Mouse (Mus musculus) embryo, embryonic 10.5 days (tissue): Measurements from ENCODE around the gene Olfr549.

Experiments
- DNase-seq: peaks from one replicate; pipeline ENCODE4 v3.0.0-alpha.2; 2015; ENCODE audit warnings: low spot score

Olfr549 gene

DNA sequence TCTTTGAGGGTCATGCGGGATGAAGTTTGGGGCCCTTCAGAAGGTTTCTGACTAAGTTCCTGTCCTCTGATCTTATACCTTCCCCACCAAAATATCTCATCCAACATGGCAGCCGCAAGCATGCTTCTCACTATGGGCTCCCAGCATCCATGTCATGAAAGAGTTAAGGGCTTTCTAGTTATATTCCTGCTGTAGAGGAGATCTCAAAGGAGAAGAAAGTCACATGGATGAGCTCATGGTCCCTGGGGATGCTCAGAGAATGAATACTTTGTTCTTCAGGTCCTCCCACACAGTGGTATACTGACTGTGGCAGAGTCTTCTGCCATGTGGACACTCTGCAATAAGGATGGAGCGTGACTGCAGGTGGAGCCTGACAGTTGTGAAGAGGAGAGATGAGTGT lies at the start of gene Olfr549:
Olfr549 (plus strand) TSS at position 301 of the 400 bp plus-strand sequence.
- DNase-seq = no peak

DNA sequence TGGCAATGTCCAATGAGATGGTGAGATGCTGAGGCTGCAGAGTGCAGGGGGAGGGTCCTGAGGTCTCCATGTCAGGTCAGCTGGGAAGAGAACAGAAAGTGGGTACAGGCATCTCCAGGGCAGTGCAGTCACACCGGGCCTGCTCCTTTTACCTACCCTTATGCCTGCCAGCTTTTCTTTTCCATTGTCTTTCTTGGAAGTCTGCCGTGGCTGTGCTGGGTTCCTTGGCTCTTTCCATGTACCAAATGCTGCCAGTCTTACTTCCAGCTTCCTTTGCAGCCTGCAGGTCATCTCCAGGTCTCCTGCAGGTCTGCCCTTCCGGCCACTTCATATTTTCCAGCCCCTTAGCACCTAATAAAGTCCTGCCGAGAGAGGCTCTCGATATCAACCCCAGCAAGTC lies 47.7 kb upstream of the Olfr549 start:
- DNase-seq = no peak

DNA sequence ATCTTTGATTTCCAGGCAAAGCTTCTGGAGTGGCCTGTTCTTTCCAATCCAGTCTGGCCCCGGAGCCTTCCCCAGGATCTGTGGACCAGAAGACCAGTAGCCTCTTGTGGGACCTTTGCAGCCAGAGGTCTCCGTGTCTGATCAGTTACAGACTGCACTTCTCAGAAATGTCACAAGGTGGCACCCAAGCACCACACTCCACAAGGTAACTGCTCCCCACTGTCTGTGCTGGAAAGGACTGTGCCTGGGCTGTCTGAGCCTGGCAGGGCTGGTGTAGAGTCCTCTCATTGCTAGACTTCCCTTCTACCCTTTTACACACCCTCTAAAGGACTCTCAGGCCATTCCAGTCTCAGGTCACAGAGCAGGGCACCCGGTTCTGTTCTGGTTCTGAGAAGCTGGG lies 42.8 kb upstream of the Olfr549 start:
- peak; percentile 88 for DNase-seq

DNA sequence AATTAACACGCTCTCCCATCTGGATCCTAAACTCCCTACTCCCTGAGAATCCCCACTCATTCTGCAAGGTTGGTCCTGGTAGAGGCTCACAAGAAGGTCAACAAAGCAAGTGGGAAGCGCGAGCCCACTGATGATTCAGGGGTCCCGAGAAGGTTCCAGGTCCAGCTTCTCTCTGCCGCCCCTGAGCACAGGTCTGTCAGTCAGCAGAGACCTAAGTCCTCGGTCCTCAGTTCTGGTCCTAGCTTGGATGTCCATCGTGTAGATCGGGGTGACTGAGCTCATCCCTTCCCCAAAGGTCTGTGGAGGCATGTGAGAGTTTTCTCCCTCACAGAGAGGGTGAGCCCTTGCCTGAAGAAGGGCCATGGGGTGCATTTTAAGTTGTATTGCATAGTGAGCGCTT lies 41.6 kb upstream of the Olfr549 start:
- DNase-seq = no peak

DNA sequence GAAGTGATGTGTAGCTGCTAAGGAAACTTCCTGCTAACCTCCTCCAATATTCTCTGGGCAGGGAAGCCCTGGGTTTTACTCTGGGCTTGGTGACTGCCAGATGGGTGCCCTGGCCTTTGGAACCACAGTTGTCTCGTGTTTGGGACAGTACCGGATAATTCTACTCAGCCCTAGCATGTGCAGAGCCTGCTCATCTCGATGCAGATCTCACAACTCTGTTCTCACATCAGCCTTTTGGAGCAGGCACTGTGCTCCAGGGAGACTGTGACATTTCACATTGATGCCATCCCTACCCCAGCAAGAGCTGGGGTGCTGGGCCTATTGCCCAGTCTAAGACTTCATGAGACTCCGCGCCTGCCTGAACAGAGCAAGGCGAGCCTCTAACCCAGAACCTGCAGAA lies 41.0 kb upstream of the Olfr549 start:
- DNase-seq = no peak

DNA sequence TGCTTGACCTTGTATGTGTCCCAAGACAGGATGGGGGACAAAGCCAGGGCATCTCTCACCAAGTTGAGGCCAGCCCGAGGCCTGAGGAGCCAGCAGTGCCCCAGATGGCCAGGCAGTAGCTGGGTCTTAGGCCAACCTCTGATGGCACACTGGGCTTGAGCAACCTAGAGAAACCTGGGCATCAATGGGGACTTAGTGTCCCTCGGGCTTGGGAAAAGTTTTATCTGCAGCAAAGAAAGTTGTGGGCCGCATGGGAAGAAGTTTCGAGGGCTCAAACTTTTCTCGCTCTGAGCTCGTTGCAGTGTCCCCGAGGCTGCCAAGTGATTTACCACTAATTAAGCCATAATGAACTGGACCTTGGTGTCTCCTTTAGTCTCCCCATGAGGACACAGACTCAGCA lies 39.9 kb upstream of the Olfr549 start:
- no peak for DNase-seq

DNA sequence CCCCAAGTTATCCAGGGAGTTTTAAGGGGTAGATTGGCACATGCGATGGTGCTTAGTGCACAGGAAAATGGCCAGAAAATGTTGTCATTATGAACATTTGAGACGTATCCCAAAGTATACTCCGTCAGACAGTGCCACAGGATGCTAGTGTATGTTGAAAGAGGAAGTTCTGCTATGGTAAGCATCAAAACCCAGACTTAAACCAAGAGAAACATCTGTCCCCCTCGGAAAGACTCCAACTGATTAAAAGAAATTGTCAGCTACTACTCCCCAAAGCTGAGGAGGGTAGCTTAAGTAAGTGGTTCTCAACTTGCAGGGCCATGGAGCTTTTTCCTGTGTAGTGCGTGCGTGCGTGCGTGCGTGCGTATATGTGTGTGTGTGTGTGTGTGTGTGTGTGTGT lies 37.7 kb upstream of the Olfr549 start:
- no peak for DNase-seq

DNA sequence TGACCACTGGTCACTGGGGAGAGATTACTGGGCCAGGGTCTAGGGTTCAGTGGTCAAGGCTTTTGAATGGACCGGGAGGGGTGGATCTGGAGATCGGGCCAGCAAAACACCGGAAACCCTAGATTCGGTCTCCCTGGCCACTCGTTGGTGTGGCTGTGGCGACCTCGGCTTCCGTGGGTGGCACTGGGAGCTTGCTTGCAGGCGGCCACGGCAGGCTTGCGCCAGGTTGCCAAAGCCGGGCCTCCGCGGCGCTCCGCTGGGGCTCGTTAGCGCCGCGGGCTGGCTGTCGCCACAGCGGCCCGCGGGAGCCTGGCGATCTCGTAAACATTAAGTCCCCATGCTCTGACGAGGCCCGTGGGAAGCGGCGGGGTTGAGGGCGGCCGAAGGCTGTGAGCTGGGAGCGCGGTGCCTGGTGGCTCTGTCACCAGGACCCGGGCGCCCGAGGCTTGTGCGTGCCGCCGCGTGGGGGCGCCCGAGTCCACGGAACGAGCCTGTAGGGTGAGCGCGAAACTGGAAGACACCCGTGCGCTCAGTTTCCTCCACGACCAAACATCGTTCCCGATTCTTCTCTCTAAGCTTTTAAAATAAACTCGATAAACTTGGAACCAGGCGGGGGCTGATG lies 36.7 kb upstream of the Olfr549 start:
- DNase-seq = peak; percentile 91

DNA sequence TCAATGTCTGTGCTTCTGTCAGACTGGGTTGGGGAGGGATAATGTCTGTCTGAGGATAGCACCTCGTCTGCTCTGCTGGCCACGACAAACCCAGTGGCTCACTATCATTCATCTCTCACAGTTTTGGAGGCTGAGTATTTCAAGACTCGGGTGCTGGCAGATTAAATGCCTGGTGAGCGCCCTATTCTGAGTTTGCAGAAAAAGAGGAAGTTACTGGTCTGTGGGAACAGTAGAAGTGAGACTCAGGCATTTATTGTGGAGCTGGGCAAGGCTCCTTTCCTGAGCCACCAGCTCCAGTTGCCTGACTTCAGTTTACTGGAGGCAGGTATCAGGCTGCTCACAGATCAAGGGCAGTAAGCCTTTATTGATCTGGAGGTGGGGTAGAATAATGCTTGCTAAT lies 35.5 kb upstream of the Olfr549 start:
- DNase-seq = no peak

DNA sequence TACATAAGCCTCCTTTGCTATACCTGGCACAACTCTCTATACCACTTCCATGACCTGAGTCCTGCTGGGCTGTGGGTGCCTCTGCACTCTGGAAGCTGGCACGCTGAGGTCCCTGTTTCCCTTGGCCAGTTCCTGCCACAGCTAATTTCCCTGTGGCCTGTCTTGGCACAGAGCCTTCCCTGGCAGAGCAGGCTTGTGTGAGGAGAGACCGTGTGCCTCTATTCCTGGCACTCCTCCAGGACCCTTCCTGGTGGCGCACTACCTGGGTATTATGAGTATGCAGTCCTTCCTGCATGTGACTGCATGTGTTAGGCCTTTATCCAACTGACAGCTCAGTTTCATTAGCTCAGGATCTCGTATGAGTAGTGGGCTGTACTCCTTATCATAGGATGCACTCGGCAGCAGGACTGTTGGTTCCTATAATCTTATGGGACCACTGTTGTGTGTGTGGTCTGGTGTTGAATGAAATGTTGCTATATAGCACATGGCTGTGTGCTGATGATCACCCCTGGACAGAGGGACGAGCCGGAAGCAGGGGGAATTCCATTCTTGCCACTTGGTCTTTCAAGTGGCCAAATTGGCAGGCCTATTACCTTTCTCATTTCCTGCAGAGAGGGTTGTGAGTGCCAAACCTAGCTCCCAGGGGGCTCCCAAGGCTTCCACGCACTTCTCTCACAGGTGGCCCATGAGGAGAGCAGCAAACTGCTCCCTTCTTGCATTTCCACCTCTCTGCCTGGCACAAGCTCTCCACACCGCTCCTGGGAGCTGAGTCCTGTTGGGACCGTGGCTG lies 33.2 kb upstream of the Olfr549 start:
- DNase-seq = no peak

DNA sequence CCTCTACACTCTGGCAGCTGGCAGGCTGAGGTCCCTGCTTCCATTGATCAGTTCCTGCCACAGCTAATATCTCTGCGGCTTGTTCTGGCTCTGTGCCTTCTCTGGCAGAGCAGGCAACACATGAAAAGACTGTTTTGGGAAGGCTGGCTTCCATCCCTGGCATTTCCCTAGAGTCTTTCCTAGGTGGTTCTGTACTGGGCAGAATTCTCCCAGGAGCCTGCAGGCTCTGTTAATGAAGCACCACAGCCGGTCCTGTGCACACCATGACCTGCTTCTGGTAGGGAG lies 32.7 kb upstream of the Olfr549 start:
- DNase-seq = no peak

DNA sequence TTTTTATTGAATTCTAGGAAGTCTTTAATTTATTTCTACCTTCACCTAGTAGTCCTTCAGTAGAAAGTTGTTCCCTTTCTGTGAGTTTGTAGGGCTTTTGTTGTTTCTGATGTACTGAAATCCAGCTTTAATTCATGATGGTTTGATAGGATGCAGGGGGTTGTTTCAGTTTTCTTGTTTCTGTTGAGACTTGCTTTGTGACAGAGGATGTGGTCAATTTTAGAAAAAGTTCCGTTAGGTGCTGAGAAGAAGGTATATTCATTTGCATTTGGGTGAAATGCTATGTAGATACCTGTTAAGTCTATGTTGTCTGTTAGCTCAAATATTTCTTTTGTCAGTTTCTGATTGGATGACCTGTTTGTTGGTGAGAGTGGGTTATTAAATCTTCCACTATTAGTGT lies 20.6 kb upstream of the Olfr549 start:
- no peak for DNase-seq

DNA sequence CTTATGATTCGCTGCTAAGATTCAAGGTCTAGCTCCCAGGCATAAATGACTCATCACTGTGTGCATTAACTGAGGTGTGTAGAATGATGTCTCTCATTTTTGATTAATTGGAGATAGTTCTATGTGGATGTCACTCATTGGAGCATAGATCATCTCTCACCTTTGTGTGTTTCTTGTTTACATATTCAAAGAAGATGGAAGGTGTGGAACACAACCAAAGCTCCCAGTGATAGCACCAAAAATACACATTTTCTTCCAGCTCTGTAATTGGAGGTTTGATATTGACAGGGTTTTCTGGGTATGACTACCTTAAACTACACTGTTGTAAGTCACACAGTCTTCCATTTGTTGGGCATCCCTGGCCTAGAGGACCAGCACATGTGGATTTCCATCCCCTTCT lies 15.2 kb upstream of the Olfr549 start, which contains the start of gene Olfr547:
Olfr547 (plus strand) TSS at position 301 of the 400 bp plus-strand sequence.
- no peak for DNase-seq

DNA sequence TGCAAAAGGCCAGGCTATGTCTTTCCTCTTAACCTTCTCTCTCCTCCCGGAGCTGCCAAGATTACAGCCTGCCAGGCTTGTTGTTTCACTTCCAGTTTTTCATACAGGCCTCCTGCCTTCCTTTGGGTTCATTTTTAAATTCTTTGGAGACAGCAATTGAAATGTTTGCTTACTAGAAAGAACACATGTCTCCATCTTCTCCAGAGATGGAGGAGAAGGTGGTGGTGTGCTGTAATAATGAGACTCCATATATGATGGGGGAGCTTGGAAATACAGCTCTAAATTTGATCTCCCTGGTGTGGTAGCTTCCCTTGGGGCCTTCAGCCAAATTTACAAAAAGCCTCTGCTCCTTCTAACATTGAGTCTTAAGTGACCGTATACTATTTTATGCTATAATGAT lies 9.1 kb upstream of the Olfr549 start, which contains the start of gene Olfr548-ps1:
Olfr548-ps1 (plus strand) TSS at position 301 of the 400 bp plus-strand sequence.
- DNase-seq = no peak

DNA sequence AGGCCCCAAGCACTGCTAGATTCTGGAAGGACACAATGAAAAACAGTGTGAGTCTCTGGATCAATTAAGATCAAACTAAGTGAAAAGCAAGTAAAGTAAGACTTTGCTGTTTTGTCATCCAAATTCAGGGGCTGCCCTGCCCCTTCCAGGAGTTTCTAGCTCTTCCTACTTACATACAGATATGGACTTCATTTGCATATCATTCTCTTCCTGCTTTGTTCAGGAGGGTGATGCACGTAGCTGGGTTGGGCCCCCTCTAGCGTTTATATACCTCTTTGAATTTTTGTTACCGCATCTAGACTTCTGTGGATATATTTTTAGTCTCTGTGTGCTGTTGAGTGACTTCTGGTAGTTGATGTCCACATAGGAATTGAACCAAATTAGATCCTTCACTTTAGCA lies 8.4 kb upstream of the Olfr549 start:
- DNase-seq = no peak

DNA sequence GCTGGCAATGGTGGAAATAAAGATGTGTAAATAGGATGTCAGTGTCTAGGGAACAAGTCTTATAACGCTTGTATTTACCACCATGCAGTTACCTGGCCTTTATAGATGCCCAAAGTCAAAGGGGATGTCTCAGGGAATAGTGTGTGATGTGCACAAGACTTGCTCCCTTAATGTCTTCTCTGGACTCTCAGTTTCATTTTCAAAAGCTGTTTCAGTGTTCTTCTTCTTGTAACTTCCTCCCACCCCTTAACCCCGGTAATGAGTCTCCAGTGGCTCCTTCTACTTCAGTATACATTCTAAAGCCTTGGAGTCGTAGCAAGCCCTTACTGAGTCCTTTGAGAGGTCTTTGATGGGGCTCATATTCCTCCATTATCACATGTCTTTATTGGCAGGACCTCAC lies 3.6 kb downstream of the Olfr549 start:
- DNase-seq = no peak

DNA sequence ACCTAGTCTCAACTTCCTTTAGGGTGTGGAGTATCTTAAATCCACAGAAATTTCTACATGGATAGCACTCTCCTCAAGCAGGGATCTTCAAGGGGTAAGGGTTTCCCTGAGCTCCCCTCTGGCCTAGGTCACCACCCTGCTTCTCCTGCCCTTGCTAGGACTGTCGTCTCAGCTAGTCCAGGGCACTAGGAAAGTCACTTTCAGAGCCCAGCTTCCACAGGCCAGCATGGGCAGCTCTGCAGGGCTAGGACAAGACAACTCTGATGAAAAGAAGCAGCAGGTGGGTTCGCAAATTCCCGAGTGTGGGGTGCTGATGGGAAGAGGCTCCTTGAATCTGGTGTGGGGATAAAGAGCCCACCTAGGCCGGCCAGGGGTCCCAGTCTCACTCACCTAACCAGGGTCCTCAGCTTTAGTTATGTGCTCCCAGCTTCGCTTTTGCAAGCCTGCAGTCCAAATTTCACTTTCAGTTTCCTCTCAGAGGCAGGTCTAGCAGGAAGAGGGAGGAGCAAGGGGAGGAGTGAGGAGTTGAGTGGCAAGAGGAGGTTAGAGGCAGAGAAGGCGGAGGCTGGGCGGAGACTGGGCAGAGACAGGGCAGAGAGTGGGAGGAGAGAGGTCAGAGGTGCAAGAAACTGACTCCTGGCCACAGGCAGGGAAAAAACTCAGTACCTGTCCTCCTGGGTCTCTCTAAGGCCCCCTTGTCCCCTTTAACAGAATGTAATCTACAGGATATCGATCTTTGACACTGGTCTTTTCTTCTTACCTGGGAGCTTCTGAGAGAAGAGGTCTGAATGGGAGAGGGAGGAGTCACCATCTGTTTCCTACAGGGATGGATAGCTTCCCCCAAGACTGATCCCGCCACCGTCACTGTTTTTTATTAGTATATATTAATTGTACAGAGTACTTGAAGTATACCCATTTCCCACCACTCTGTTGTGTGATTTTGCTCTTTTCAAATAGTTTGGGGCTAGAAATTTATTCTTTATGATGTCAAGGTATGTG lies 15.6 kb downstream of the Olfr549 start, which contains the start of gene Trim21:
Trim21 (minus strand) TSS at position 488 of the 999 bp plus-strand sequence.
- DNase-seq = peak; percentile 85

DNA sequence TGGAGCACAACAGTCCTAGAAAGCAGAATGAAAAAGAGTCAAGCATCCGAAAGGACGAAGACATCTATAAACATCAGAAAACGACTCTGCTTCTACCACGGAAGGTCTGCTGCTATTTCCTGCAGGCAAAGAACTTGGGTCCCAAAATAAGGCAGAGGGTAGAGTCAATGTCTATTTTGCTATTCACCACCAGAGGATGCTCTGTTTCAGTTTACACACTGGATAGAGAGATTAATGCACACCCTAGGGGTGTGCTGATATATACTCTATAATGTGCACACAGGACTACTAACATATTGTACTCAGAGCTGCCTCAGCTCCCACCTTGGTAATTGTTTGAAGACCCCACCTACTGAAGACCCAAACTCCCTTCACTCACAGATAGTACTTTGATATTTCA lies 16.5 kb downstream of the Olfr549 start:
- no peak for DNase-seq

DNA sequence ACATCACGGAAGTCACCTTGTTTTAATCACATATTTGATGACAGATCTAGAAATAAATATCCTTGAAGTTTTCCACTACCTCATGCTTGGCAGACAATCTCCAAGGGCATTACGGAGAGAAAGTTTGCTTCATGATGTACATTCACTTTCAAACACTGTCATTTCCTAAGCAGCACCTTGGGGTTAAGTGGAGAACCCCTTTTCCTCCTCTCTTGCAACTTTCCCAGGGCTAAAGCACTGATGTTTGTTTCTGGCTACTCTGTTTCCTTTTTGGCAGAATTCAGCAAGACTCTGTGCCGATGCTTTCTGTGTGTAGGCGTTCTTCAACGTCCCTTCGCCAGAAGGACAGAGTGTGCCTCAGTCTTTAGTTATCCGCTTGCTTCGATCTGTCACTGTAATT lies 21.5 kb downstream of the Olfr549 start, which contains the start of gene Olfr550:
Olfr550 (plus strand) TSS at position 301 of the 400 bp plus-strand sequence.
- no peak for DNase-seq

DNA sequence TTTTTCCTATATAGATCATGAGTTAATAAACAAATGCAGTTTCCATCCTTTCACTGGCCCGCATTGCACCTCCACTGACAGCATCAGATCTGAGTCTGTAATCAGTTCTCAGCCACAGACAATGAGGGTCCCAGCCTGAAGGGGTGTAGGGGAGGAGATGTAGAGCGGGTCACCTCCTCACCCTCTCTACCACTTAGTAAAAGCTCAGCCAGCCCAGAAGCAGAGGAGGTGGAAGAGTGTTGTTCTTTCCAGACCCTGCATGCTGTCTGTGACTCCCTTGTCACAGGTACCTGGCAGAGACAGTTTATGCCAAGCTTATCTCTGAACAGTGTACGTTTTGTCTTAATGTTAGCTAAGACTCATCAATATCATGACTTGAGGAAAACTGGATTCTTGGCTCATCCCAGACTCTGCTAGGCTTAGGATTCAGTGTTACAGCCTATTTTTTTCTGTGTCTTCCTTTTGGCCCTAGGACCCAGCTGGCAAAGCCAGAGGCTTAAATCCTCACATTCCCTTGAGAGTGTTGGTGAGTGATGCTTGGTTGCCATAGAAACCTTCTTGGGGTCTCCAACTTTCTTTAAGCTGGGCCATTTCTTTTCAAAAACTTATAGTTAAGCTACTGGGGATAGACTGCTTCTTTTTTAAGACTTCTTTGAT lies 23.6 kb downstream of the Olfr549 start:
- peak; percentile 56 for DNase-seq

DNA sequence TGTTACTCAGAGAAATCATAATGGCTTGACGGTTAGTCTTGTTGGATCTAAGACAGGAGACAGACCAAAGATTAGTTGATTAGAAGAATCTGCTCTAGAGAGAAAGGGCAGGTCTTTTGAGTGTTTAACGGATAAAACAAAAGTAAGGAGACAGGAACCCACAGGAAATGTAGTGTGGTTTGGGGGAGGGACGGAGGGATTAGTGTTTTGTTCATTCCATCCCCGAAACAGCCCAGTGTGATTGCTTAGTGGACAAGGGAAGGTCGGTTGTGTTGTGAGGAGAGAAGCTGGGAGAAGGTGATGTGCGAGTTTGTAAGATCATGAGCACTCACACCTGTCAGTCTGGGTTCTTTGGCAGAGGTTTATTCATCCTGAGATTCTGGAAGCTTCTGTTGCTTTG lies 26.3 kb downstream of the Olfr549 start:
- no peak for DNase-seq

DNA sequence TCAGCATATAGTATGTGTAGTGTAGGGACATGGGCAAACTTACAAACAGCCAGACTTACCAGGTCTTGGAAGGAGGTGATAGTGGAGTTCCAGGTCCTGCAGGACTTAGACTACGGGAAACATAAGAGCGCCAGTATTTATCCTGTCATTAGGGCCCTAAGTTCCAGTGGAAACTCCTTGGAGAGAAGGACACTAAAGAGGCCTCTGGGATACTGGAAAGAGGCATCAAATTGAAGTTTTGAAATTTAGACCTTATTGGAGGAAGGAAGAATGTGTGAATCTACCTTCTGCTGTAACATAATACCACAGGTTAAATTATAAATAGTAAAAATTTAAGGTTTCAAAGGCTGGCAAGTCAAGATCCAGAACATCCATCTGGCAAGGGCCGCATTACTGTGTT lies 42.1 kb downstream of the Olfr549 start, which contains the start of gene Olfr551:
Olfr551 (minus strand) TSS at position 101 of the 400 bp plus-strand sequence.
- no peak for DNase-seq
